Mouse (Mus musculus): ENCODE results near the gene Rhbdl1.

GRCm38 (mm10) chr17:25837533-25837932, 438 bp upstream of the Rhbdl1 start:
- TF ChIP-seq POLR2A (IDR thresholded peaks at IDR 0.05; ENCODE audit: borderline replicate concordance, low read depth, low read length) (no peak), CTCF (IDR thresholded peaks at IDR 0.05; ENCODE audit: low read depth, low read length) (no peak)
